Mouse (Mus musculus) megakaryocyte, adult 5-6 weeks (primary cell): ENCODE measurements around the gene Cers4. TPM values are rescaled to one million over a fixed set of nuclear protein-coding genes. Genes with fewer than 3 reads are reported as not detected.
A peak's percentile ranks its signal among the peaks of the same experiment; 100 is the strongest.

Source experiments
- ATAC-seq: 2 replicates; pipeline ENCODE4 v1.8.0; 2016; ENCODE audit warnings: mild to moderate bottlenecking, inconsistent platforms; ENCODE audit not compliant: poor library complexity, severe bottlenecking
- total RNA-seq, 2 experiments: library from RNA; stranded (forward) in 1 of 2; stranded (reverse) in 1 of 2; fragments of 153-499, 151-499 nt in 1 of 2; fragments of 221-1000, 200-1000 nt in 1 of 2; gene quantifications; 2 replicates each; pipeline versions ENCODE4 v1.2.3 to v1.2.4; 2015 to 2017

Cers4 gene
- total RNA-seq (2015) (1.2 and 1.9 TPM in 2 replicates), total RNA-seq (2017) (0.81 and 2.1 TPM in 2 replicates)

DNA sequence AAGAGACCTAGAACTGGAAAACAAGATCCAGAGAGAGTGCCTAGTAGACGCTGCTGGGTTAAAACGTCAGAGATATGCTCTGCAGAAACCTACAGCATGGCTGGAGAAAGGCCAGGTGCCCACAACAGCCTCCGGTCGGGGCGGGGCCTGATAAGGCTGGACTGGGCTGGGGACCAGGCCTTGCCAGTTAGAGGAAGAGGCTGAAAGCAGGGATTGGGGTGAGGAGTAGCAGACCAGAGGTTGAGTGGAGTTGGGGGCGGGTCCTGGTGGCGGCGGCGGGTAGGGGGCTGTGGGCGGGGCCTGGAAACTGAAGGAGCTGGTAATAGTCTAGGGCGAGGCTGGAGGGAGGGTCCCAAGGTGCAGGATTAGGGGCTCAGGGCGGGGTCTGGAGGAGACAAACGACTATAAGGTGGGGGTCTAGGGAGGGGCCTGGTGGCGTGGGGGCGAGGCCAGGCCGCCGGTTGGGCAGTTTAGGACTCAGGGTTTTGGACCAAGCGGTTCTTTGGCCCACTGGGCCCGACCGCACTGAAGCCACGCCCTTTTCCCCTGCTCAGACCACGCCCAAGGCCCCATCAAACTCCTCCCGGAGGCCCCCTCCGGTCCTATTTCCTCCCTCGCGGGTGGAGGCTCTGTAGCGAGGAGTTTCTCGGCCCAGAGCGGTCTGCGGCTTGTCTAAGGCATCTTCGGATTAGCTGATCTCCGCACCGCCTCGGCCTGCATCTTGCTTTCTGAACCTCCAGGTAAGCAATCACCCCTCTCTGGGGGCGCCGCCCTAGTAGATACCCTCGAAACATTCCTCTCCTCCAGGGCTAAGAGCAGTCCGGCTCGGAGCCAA, at the start of gene Cers4:
Gene Cers4, plus strand, starts transcription at position 176 of the 835 bp plus-strand sequence.
- ATAC-seq, result peak; percentile 94

- no peak for ATAC-seq
Observed at GRCm38 (mm10) chr8:4458165-4458564, 34.7 kb upstream of the Cers4 start.

GRCm38 (mm10) chr8:4463061-4463460, 29.8 kb upstream of the Cers4 start:
- ATAC-seq, result no peak

GRCm38 (mm10) chr8:4474419-4475187, 18.2 kb upstream of the Cers4 start:
- no peak for ATAC-seq

DNA sequence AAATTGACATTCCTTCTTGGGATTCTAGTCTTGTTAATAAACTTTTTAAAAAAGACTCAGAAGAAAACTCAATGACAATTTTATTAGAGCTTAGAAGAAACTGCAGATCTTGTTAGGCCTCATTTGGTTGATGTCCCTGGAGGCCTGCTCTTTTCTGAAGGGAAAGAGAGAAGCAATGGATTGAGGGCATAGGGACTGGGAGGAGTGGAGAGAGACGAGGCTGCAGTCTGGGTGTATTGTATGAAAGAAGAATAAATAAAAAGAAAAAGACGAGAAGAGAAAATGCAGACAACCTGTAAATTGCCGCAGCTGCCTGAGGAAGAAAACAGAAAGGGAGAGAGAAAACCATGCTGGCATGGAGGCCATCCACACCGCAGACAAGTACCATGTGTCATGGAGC, 11.7 kb upstream of the Cers4 start:
- no peak for ATAC-seq

DNA sequence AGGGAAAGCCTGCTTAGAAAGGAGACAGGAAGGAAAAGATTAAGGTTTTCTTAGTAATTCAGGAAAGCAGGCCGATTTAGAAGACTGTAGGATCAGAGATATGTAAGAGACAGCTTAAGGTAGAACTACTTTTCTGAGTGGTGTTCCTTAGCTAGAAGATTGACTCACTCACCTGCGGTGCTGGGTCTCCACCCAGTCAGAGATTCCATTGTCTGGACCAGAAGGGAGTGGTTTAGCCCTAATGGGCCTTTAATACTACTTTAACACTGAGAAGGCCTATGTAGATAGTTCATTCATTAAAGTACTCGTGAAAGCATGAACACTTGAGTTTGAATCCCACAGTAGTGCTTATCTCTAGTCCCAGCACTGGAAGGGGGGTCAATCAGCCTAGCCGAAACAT, 11.2 kb upstream of the Cers4 start:
- ATAC-seq, result no peak

DNA sequence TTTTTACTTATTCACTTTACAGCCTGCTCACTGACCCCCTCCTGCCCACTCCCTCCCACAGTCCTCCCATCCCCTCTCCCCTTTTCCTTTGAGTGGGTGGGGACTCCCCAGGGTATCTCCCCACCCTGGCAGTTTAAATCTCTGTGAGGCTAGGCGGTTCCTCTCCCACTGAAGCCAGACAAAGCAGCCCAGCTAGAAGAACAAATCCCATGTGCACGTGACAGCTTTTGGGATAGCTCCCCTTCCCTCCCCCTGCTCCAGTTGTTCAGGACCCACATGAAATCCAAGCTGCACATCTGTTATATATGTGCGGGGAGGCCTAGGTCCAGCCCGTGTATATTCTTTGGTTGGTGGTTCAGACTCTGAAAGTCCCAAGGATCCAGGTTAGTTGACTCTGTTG, 10.3 kb upstream of the Cers4 start:
- ATAC-seq, result no peak

DNA sequence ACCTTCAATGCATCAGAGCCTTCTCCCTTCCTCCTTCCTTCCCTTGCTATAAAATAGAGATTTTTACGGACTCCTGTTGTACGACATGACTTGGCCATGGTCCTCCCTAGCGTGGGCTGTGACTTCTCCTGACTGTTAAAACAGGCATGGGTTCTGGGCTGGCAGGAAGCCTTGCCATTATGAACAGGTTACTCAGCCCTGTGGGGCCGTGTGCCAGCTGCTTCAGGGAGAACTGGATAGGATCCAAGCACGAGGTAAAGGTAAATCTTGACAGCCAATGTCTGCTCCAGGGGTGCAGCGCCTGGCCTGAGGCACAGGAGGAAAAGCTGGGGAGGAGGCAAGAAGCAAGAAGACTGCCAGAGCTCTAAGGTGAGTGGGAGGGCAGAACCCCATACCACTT, 9.5 kb upstream of the Cers4 start:
- ATAC-seq, result no peak

DNA sequence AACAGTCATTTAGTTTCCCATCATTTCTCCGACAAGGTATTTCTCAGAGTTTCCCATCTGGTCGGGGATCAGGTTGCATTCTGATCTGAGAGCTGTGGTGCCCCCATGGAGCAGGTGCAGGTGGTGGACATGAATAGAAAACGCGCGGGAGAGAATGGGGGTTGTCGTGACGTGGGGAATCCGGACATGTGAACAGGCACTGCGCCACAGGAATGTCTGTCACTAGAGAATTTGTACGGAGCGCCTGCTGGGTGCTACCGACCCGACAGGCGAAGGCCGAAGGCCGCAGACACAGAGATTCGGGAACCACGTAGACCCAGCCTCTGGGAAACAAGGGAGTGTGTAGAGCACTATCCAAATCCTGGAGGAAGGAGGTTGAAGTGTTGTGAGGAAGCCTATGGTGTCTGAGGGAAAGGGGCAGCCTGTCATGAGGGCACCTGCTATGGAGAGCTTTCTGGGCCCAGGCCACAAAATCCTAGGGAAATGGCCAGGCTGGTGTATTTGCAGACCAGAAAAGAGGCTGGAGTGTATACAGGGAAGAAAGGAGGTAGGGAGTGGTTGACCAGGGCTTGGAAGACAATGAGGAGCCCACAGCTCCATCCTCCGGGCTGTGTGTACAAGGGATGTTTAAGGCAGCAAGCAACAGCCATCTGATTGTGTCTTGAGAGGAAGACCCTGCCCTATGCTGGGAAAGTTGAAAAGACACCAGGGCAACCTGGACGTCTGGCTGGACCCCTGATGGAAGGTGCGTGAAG, 1.0 kb downstream of the Cers4 start:
- ATAC-seq, result peak; percentile 56

- no peak for ATAC-seq
Observed at GRCm38 (mm10) chr8:4495976-4496375, 3.1 kb downstream of the Cers4 start.

- no peak for ATAC-seq
Observed at GRCm38 (mm10) chr8:4497610-4498009, 4.8 kb downstream of the Cers4 start.

DNA sequence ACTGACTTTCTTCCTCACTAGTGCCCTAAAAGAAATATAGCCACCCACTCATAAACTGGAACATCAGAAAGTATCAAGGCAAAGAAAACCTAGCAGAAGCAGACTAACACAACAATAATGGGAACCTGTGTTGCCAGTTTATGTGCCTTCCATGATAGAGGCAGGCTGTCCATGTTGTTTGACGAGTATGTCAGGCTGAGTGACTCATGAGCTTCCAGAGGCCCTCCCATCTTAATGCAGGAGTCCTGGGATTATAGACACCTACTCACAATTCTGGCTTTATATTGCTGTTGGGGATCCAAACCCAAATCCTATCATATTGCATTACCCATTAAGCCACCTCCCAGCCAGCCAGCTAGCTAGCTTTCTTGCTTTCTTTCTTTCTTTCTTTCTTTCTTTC, 12.5 kb downstream of the Cers4 start:
- ATAC-seq, result no peak

- ATAC-seq, result no peak
Observed at GRCm38 (mm10) chr8:4507527-4507926, 14.7 kb downstream of the Cers4 start.

DNA sequence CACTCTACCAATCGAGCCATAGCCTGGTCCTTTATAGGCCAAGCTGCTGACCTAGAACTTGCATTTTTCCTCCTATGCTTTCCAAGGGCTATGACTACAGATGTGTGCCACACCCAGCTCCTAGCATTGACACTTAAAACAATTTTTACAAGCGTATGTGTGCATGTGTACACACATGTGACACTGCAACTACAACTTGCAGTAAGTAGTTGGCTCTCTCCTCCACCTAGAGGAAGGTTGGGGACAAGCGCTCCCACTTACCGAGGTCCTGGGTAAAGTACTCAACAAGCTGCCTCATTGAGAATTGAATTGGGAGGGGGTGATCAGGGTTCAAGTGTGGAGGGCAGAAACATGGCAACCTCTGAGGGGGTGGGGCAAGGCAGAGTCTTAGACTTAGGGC, 18.0 kb downstream of the Cers4 start:
- ATAC-seq, result no peak

DNA sequence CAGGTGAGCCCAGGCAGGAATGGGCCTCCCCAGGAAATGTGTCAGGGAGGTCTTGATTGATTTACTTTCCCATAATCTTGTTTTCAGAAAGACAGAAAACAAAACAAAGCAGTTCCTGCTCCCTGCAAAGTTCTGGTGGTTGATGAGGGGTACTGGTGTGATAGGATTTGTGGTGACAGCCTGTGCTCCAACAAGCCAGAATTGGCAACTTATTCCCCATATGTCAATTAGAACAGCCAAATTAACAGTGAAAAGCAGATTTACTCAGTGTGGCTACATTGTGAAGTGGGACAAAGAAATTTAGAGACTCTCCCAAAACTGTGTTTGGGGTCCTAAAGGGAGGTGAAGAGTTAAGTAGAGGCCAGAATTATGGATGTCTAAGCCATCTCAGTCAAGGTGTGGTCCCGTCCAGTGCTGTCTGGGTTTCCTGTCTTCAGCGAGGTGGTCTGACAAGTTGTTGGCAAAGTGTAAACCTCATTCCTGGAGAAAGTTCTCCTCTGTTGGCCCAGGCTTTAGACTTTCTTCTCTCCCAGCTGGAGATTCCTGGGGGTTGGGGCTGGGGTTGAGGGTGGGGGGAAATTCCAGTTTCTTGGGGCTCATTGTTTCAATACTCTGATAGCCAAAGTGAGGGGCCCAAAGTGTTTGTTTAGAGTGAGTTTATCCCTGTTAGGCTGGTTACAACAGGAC, 18.7 kb downstream of the Cers4 start:
- no peak for ATAC-seq

- no peak for ATAC-seq
Observed at GRCm38 (mm10) chr8:4512116-4512495, 19.3 kb downstream of the Cers4 start.

GRCm38 (mm10) chr8:4516162-4516561, 23.3 kb downstream of the Cers4 start:
- peak; percentile 48; the same call in 1 of the 2 replicates for ATAC-seq

DNA sequence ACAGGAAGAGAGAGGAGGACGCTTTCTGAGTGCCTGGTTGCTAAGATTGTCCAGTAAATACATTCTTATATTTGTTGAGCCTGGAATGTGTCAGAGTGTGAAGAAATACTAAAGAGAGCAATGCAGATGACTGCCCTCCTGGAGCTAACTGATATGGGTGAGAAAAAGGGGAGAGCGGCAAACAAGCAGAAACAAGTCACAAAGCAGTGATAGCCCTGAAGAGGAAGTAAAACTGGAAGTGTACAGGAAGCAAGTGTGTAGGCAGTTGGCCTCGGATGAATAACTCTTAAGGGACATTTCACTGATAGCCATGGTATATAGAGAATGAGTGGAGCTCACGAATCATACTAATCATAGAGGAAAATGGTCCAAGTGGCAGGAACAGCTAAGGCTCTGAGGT, 28.6 kb downstream of the Cers4 start:
- ATAC-seq, result peak; percentile 57

- ATAC-seq, result no peak
Observed at GRCm38 (mm10) chr8:4523525-4523924, 30.7 kb downstream of the Cers4 start.
